Mouse (Mus musculus): Measurements from ENCODE around the gene Tmem238l. TPM values are rescaled to one million over a fixed set of nuclear protein-coding genes. Genes with fewer than 3 reads are reported as not detected.

The Tmem238l gene
- total RNA-seq (2021): not detected
- polyA plus RNA-seq (2012; rRNA removed): not detected in 2 replicates
- long read RNA-seq: 0 reads

- no peak for DNase-seq
Measured at GRCm38 (mm10) chr11:66956303-66956702, at the start of gene Tmem238l. Gene Tmem238l (plus strand): TSS chr11:66956638.

- DNase-seq: peak; percentile 2
Measured at GRCm38 (mm10) chr11:66911811-66912210, 44.6 kb upstream of the Tmem238l start, which contains the start of gene Pirt. Gene Pirt (plus strand): TSS chr11:66911981.

DNA sequence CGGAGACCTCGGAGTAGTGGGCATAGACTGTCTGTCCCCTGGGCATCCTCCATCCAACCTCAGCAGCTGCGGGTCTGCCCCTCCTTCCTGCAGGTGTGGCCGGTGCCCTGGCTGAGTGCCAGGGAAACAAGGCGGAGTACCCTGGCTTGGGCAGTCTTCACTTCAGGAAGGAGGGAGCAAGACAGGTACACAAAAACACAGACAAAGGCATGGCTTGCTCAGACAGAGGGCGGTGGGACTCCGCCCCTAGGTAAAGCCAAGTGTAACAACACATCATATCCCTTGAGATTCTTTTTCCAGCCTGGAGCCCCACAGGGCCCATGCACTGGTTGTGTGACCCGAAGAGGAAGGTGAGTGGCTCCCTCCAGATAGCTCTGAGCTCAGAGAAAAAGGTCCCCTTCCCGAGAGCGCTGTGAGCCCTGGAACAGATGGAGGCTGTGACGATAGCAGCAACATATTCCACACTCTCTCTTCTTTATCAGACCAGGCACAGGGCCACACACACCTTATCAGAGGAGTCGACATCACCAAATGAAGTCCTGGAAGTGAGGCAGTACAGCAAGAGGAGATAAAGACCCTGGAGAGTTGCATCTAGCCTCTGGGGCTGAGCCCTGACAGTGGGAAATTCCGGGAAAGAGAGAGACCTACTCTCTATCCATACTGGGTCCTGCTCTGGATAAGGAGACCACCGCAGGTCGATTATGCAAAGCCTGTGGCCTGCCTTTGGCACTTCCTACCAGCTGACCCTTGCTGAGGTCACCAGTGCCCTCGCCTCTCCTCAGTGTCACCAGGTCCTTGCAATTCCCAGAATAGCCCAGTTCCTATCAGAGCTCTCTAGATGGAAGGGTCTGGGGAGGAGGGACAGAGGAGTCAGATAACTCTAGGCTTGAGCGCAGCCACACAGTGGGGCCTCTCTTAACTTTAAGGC is 43.6 kb upstream of the Tmem238l start:
- no peak for DNase-seq

GRCm38 (mm10) chr11:66914249-66914648 is 42.2 kb upstream of the Tmem238l start:
- DNase-seq: peak; percentile 32

- DNase-seq: no peak
Measured at GRCm38 (mm10) chr11:66920012-66920411, 36.4 kb upstream of the Tmem238l start.

GRCm38 (mm10) chr11:66924095-66924823 is 32.2 kb upstream of the Tmem238l start:
- no peak for DNase-seq

DNA sequence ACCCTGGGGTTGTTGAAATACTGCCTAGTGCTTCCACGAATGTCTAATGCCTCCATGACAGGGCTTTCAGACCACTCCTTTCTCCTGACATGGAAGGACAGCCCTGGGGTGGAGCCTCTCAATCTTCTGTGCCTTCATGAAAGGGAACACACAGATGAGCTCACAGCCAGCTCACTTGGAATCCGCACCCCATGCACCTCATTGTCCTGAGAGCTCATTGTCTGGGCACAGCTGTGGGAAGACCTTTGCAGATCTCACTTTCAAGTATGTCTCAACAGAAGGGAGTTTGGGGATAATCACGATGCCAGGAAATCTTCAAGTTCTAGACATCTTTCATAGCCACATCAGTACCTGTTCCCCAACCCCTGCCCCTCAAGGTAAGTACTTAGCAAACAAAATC is 28.1 kb upstream of the Tmem238l start:
- DNase-seq: no peak

- no peak for DNase-seq
Measured at GRCm38 (mm10) chr11:66932827-66933599, 23.4 kb upstream of the Tmem238l start.

GRCm38 (mm10) chr11:66934428-66935173 is 21.8 kb upstream of the Tmem238l start:
- DNase-seq: no peak

DNA sequence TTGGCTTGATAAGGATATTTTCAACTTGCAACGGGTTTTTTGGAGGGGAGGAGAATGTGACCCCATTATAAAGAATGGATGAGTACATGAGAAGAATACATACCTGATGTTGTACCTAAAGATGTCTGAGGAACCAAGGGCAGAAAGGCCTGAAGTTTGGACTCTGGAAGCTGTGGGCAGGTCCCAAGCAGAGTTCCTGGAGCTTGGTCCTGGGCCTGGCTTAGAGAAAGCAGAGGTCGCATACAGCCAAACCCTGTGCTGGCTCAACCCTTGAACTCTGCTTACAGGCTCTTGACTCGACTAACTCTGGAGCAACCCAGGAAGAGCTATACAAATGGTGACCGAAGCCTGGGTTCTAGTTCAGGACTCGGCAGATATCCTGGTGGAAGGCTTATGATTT is 14.4 kb upstream of the Tmem238l start:
- no peak for DNase-seq

DNA sequence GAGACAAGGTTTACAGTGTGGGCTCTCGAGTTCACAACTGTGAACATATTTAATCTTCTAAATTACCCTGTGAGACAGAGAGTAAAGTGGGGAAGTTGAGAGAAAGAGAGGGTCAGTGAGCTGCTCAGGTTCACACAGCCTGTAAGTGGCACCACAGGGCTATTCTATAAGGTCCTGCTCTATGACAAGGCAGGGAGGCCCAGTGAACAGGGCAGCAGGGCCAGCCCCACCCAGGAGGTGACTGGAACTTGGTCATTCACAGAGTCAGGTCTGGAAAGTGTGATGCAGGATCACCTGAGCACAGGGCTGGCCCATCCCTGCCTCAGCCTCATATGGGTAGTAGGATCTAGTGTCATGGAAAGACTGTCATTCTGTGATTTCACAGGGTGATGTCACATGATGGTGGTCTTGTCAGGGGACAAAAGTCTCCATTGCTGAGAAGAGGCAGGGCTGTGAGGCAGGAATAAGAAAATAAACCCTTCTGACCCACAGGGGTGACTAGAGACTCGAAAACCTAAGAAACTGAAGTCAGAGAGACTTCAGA is 11.1 kb upstream of the Tmem238l start:
- DNase-seq: no peak

DNA sequence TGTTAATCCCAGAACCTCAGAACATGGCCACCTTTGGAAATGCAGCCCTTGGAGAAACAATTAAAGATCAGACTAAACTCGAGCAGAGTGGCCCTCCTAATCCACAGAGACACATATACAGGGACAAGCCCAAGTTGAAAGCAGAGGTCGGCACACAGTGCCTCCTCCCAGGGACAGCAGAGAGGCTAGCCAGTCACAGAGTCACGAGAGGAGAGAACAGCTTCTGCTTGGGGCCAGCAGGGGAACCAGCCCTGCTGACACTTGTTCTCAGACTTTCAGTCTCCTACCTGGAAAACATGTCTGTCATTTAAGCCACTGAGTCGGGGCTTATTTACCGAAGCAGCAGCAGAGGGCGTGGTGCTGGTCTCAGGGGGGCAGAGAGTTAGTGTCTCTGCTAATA is 9.9 kb upstream of the Tmem238l start:
- DNase-seq: no peak

GRCm38 (mm10) chr11:66946922-66947321 is 9.5 kb upstream of the Tmem238l start:
- DNase-seq: no peak

DNA sequence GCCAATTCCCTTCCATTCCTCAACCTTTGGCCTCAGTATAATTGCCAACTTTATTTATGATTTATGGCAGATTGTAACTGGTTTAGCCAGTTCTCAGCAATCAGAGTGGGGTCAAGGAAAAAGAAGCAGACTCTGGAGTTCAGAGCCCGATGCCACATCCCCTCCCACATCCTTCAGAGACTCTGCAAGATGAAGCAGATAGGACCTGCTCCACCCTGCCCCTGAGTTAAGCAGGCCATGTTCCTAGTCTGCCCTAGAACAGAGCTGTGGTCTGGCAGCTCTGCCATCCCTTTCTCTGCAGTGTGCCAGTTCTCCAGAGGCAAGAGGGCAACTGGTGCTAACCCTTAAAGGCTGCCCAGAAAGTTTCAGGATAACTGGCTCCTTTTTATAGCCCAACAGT is 4.4 kb downstream of the Tmem238l start:
- peak; percentile 7 for DNase-seq

DNA sequence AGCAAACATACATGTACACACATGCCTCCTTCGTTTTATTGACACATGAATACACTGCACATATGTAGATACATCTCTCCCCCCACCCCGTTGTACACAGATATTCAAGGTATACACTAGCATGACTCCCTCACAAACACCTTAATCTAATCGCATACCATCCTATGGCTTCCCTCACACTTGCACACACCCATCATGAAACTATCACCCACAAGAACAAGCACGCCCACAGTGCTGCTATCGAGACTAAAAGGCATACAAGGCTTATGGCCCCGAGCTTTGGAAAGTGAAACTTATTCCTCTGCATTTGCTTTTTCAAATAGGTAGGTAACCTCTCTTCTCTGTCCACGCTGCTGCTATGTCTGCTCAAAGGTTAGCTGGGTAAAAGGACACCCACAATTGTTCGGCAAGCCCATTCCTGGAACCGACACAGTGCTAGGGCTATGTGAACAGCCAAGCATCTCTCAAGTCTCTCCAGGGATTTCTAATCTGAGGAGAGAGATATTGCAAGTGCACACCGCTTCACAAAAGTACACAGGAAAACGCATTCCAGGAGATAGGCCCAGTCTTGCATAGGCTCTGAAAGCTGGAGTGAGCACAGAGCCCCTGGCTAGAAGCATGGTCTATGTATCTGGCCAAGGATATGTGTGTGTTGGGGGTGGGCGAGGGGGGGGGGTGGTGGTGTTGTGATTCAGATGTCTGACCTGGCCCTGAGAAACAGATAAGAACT is 5.2 kb downstream of the Tmem238l start:
- DNase-seq: no peak

GRCm38 (mm10) chr11:66963462-66963861 is 7.0 kb downstream of the Tmem238l start:
- DNase-seq: no peak

- DNase-seq: no peak
Measured at GRCm38 (mm10) chr11:66966500-66967116, 10.2 kb downstream of the Tmem238l start.

DNA sequence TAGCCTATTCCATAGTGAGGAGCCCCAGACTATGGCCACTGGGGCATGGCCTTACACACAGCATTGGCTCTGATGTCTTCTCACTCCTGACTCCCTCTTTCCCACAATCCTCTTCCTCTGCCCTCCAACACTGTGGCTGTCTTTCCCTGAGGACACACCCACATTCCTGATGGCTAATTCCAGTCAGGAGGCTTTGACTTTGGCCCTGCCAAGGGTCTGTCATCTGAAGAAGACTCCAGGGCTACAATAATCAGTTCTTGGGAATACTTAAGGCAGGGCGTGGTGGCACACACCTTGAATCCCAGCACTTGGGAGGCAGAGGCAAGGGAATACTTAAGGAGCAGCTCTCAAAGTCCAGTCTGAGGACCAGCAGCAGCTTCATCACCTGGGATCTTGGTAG is 12.1 kb downstream of the Tmem238l start:
- DNase-seq: no peak

DNA sequence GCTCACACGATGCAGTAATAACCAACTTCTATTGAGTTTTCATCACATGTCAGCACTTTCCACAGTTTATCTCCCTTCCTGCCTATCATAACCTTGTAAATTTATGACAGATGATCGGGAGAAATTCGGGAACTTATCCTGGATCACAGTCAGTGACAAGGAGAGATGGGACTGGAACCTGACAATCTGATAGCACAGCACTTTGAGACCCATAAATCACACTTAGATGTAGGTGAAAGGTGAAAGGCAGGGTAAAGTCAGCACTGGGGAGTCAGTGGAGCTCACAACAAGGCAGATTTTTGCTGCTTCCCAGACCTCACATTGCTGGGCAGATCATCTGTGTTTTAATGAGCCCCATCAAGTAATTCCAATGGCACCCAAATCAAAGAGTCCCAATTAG is 17.1 kb downstream of the Tmem238l start:
- no peak for DNase-seq

All from adrenal gland, adult 2 months (tissue).